Mouse (Mus musculus) right cerebral cortex, postnatal 36 days (tissue): Measurements from ENCODE around the gene Gm10320.

Experiments used
- DNase-seq, 2 experiments: peaks; one replicate each; pipeline ENCODE4 v3.0.0; 2022; ENCODE audit warnings: low spot score in 2 of 2, mixed read lengths in 1 of 2

Gm10320 gene

GRCm38 (mm10) chr13:98461467-98461866, 30.3 kb downstream of the Gm10320 start:
- DNase-seq, result no peak

GRCm38 (mm10) chr13:98456398-98456797, 35.4 kb downstream of the Gm10320 start:
- DNase-seq, result no peak

GRCm38 (mm10) chr13:98455646-98456045, 36.2 kb downstream of the Gm10320 start:
- no peak for DNase-seq

- no peak for DNase-seq
Measured at GRCm38 (mm10) chr13:98454224-98454967, 37.4 kb downstream of the Gm10320 start.

- DNase-seq, result no peak
Measured at GRCm38 (mm10) chr13:98453146-98453545, 38.7 kb downstream of the Gm10320 start.

GRCm38 (mm10) chr13:98448696-98449095, 43.1 kb downstream of the Gm10320 start:
- DNase-seq, result no peak

GRCm38 (mm10) chr13:98447741-98448140, 44.1 kb downstream of the Gm10320 start:
- DNase-seq, result peak in 1 of 2 experiments; percentile 13

GRCm38 (mm10) chr13:98445391-98446125, 46.2 kb downstream of the Gm10320 start:
- DNase-seq, result no peak

- no peak for DNase-seq
Measured at GRCm38 (mm10) chr13:98441001-98441400, 50.8 kb downstream of the Gm10320 start.

- DNase-seq, result no peak
Measured at GRCm38 (mm10) chr13:98440293-98440952, 51.4 kb downstream of the Gm10320 start.
